Comparison of ENCODE assay signal across 17 mouse cellular contexts in the genomic region with DNA sequence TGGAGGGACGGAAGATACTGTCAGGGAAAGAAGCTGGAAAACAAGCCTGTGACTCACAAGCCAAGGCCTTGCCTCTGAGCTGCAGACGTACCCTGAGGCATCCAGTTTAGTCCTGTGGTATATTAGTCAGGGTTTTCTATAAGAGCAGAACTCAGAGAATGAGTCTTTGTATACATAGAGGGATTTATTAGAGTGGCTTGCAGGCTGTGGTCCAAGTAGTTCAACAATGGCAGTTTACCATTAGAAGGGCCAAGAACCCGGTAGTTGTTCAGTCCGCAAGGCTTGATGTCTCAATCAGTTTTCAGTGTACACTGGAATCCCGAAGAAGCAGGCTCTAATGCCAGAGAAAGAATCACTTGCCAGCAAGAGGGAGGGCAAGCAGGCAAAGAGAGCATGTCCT.
DNase-seq lines count a peak whose midpoint lies in the region; ATAC-seq lines count a peak whose summit lies in the region.
"Had no signal": no experiment of that assay in that cellular context is flagged by ENCODE, and none has a peak within 500 bp of the region (broad histone marks: within the 10 kb centered on the region; RNA-seq: fewer than 3 reads in every experiment).

No protein-coding gene starts in this region.

- no peak overlapping the region for H3K4me3 ChIP-seq in neural tube, embryonic 14.5 days (ENCODE audit: low read depth, low read length)
- H3K4me3 ChIP-seq in neural tube, embryonic 15.5 days (replicated peaks): no peak overlapping the region
- H3K4me3 ChIP-seq: heart, embryonic 13.5 days; midbrain, embryonic 13.5 days had no signal

- no peaks in the 10 kb centered on the region for H3K27me3 ChIP-seq in neural tube, embryonic 14.5 days (ENCODE audit: control insufficient read depth, insufficient read depth, low read length)
- no peaks in the 10 kb centered on the region for H3K27me3 ChIP-seq in neural tube, embryonic 15.5 days (replicated peaks)
- H3K27me3 ChIP-seq: heart, embryonic 13.5 days; midbrain, embryonic 13.5 days had no signal

- H3K36me3 ChIP-seq in neural tube, embryonic 14.5 days (ENCODE audit: control insufficient read depth, insufficient read depth, low read length): no peaks in the 10 kb centered on the region
- H3K36me3 ChIP-seq in neural tube, embryonic 15.5 days: no peaks in the 10 kb centered on the region
- H3K36me3 ChIP-seq: midbrain, embryonic 13.5 days had no signal

- no peaks in the 10 kb centered on the region; the same call in 1 of the 2 replicates for H3K9me3 ChIP-seq in neural tube, embryonic 14.5 days (ENCODE audit: control insufficient read depth, low read length)
- H3K9me3 ChIP-seq in neural tube, embryonic 15.5 days (replicated peaks): no peaks in the 10 kb centered on the region

- no peak overlapping the region for H3K27ac ChIP-seq in neural tube, embryonic 14.5 days (ENCODE audit: low read depth, low read length)
- H3K27ac ChIP-seq in neural tube, embryonic 15.5 days (replicated peaks): no peak overlapping the region
- H3K27ac ChIP-seq: heart, embryonic 13.5 days; macrophage; midbrain, embryonic 13.5 days had no signal

- WGBS in neural tube, embryonic 14.5 days: 69% methylated on average over 5 of the region's 5 CpGs
- WGBS in neural tube, embryonic 15.5 days: 72% methylated on average over 5 of the region's 5 CpGs

- peak; percentile 22; the same call in 1 of the 2 replicates for ATAC-seq in neural tube, embryonic 14.5 days (ENCODE audit: low read depth)
- no peak for ATAC-seq in neural tube, embryonic 15.5 days (ENCODE audit: low FRiP score)
- no peak for ATAC-seq in megakaryocyte, adult 5-6 weeks (ENCODE audit: poor library complexity, severe bottlenecking)
- ATAC-seq: midbrain, embryonic 13.5 days had no signal

- H3K9ac ChIP-seq in neural tube, embryonic 14.5 days (replicated peaks; ENCODE audit: low read depth, low read length): no peak overlapping the region
- no peak overlapping the region for H3K9ac ChIP-seq in neural tube, embryonic 15.5 days (replicated peaks)
- H3K9ac ChIP-seq: heart, embryonic 13.5 days; midbrain, embryonic 13.5 days had no signal

- peak; percentile 29 to 32 for DNase-seq in cerebellum, postnatal 10 days
- no peak for DNase-seq in cerebellum, adult 9-11 months
- DNase-seq in gonadal fat pad, adult 2 months (ENCODE audit: low read depth): peak; percentile 60
- no peak for DNase-seq in embryo, embryonic 11 days
- no peak for DNase-seq in left cerebral cortex, postnatal 4 days
- DNase-seq: cerebellum, adult 8-10 months; heart, postnatal 4 days; liver; lung, adult 18-20 months; retina, postnatal 1 day; thymus, postnatal 4 days had no signal

- no peak overlapping the region for H3K4me2 ChIP-seq in neural tube, embryonic 14.5 days (ENCODE audit: low read depth, low read length)
- H3K4me2 ChIP-seq in neural tube, embryonic 15.5 days: no peak overlapping the region
- H3K4me2 ChIP-seq: heart, embryonic 13.5 days; midbrain, embryonic 13.5 days had no signal

- peaks cover 6% of the 10 kb centered on the region; the same call in 1 of the 2 replicates for H3K4me1 ChIP-seq in neural tube, embryonic 14.5 days (ENCODE audit: control insufficient read depth, insufficient read depth, low read length)
- H3K4me1 ChIP-seq in neural tube, embryonic 15.5 days: peaks cover 20% of the 10 kb centered on the region

- intact Hi-C loops in left cerebral cortex, postnatal 4 days (cut with DNase I): no loop called here

Comparison
In these comparisons a context has a peak if more than half of its experiments do, and no peak if none do; other contexts are left out.
1. DNase-seq: peak in cerebellum, postnatal 10 days (2 of 2) and gonadal fat pad, adult 2 months (single experiment); none in cerebellum, adult 9-11 months (single experiment), embryo, embryonic 11 days (single experiment) and left cerebral cortex, postnatal 4 days (single experiment).